Mouse (Mus musculus) limb, embryonic 10.5 days (tissue): ENCODE measurements at regions not wholly inside any gene's neighbourhood (a gene's known extent, or its start where the extent isn't known, plus 50 kb on each side); places are given as distances from the start of the nearest gene placed in this dataset.

Source experiments
- DNase-seq: peaks from one replicate; pipeline ENCODE4 v3.0.0-alpha.2; 2017; ENCODE audit warnings: low spot score
- H3K27ac ChIP-seq: fragments of 300-500 bp; sonication (generic); 2 replicates; pipeline ENCODE4 v1.5.1; 2016; ENCODE audit warnings: mild to moderate bottlenecking
- H3K27me3 ChIP-seq: fragments of 300-500 bp; sonication (generic); 2 replicates; pipeline ENCODE4 v1.6.1; 2016; ENCODE audit warnings: low read depth, mild to moderate bottlenecking; ENCODE audit not compliant: poor library complexity, severe bottlenecking
- H3K36me3 ChIP-seq: fragments of 300-500 bp; sonication (generic); 2 replicates; pipeline ENCODE4 v1.6.1; 2016; ENCODE audit warnings: mild to moderate bottlenecking, moderate library complexity
- H3K4me1 ChIP-seq: fragments of 300-500 bp; sonication (generic); 2 replicates; pipeline ENCODE4 v1.6.1; 2016
- H3K4me3 ChIP-seq: fragments of 300-500 bp; sonication (generic); 2 replicates; pipeline ENCODE4 v1.5.1; 2016; ENCODE audit warnings: mild to moderate bottlenecking, moderate library complexity
- H3K9me3 ChIP-seq: fragments of 300-500 bp; sonication (generic); replicated peaks from 2 replicates; pipeline ENCODE4 v1.6.1; 2016; ENCODE audit warnings: mild to moderate bottlenecking
- WGBS: fragments of 180-500 bp; shearing (Covaris S2); methylation state at CpG from one replicate; pipeline ENCODE4 v1.1.7; 2016; 5-methylcytosine and 5-hydroxymethylcytosine counted together

GRCm38 (mm10) chr5:64489656-64490444 lies 313.3 kb upstream of the Klf3 start:
- H3K27me3 ChIP-seq, result no peaks in the 10 kb centered on the region
- no peaks in the 10 kb centered on the region for H3K9me3 ChIP-seq
- H3K4me1 ChIP-seq, result peaks cover 11% of the 10 kb centered on the region
- H3K27ac ChIP-seq, result no peak overlapping the region
- 92% methylated on average over 4 of the region's 4 CpGs for WGBS
- H3K4me3 ChIP-seq, result no peak overlapping the region
- H3K36me3 ChIP-seq, result no peaks in the 10 kb centered on the region
- DNase-seq, result no peak

- no peak overlapping the region for H3K27ac ChIP-seq
Observed at GRCm38 (mm10) chr5:64490445-64490950, 312.7 kb upstream of the Klf3 start.

GRCm38 (mm10) chr5:64494429-64494828 lies 308.8 kb upstream of the Klf3 start:
- no peaks in the 10 kb centered on the region for H3K9me3 ChIP-seq
- H3K4me3 ChIP-seq, result no peak overlapping the region
- H3K27ac ChIP-seq, result no peak overlapping the region
- no peaks in the 10 kb centered on the region for H3K36me3 ChIP-seq
- H3K4me1 ChIP-seq, result 0 out of 2 replicates have a peak, but pooled peaks cover 3% of the 10 kb centered on the region
- no peaks in the 10 kb centered on the region for H3K27me3 ChIP-seq
- no peak for DNase-seq
- WGBS, result 94% methylated on average over 4 of the region's 4 CpGs

More at GRCm38 (mm10) chr5:64490445-64490950, 312.7 kb upstream of the Klf3 start:
- WGBS, result 69% methylated on average over 5 of the region's 5 CpGs
- DNase-seq, result no peak
- Histone ChIP-seq H3K4me3 (no peak overlapping the region), H3K4me1 (peaks cover 11% of the 10 kb centered on the region), H3K27me3 (no peaks in the 10 kb centered on the region), H3K9me3 (no peaks in the 10 kb centered on the region), H3K36me3 (no peaks in the 10 kb centered on the region)

GRCm38 (mm10) chr5:64496853-64497252 lies 306.3 kb upstream of the Klf3 start:
- 95% methylated on average over 4 of the region's 4 CpGs for WGBS
- DNase-seq, result no peak
- no peak overlapping the region for H3K4me3 ChIP-seq

GRCm38 (mm10) chr5:64498431-64498830 lies 304.8 kb upstream of the Klf3 start:
- WGBS, result 89% methylated on average over 5 of the region's 5 CpGs
- DNase-seq, result no peak
- H3K27ac ChIP-seq, result no peak overlapping the region
- H3K9me3 ChIP-seq, result no peaks in the 10 kb centered on the region
- H3K27me3 ChIP-seq, result no peaks in the 10 kb centered on the region
- H3K4me3 ChIP-seq, result no peak overlapping the region
- no peaks in the 10 kb centered on the region for H3K36me3 ChIP-seq
- peaks cover 1% of the 10 kb centered on the region; the same call in 1 of the 2 replicates for H3K4me1 ChIP-seq

More at GRCm38 (mm10) chr5:64496853-64497252, 306.3 kb upstream of the Klf3 start:
- Histone ChIP-seq H3K27me3 (no peaks in the 10 kb centered on the region), H3K27ac (no peak overlapping the region), H3K4me1 (no peaks in the 10 kb centered on the region), H3K9me3 (no peaks in the 10 kb centered on the region), H3K36me3 (no peaks in the 10 kb centered on the region)

GRCm38 (mm10) chr5:64499131-64499530 lies 304.1 kb upstream of the Klf3 start:
- Histone ChIP-seq H3K27ac (no peak overlapping the region), H3K4me3 (no peak overlapping the region), H3K9me3 (no peaks in the 10 kb centered on the region), H3K4me1 (peaks cover 6% of the 10 kb centered on the region; the same call in 1 of the 2 replicates), H3K27me3 (no peaks in the 10 kb centered on the region), H3K36me3 (no peaks in the 10 kb centered on the region)
- WGBS, result 95% methylated on average over 3 of the region's 3 CpGs
- no peak for DNase-seq

GRCm38 (mm10) chr5:64500413-64500812 lies 302.8 kb upstream of the Klf3 start:
- Histone ChIP-seq H3K27ac (no peak overlapping the region), H3K4me3 (no peak overlapping the region), H3K27me3 (no peaks in the 10 kb centered on the region), H3K36me3 (no peaks in the 10 kb centered on the region), H3K9me3 (no peaks in the 10 kb centered on the region), H3K4me1 (peaks cover 17% of the 10 kb centered on the region)
- no peak for DNase-seq
- WGBS, result 78% methylated on average over 8 of the region's 8 CpGs

GRCm38 (mm10) chr5:64500866-64501265 lies 302.3 kb upstream of the Klf3 start:
- DNase-seq, result no peak
- Histone ChIP-seq H3K4me1 (peaks cover 21% of the 10 kb centered on the region), H3K27ac (no peak overlapping the region), H3K4me3 (no peak overlapping the region), H3K9me3 (no peaks in the 10 kb centered on the region), H3K27me3 (no peaks in the 10 kb centered on the region), H3K36me3 (no peaks in the 10 kb centered on the region)
- WGBS, result 85% methylated on average over 4 of the region's 4 CpGs

GRCm38 (mm10) chr5:64501746-64502145 lies 301.4 kb upstream of the Klf3 start:
- WGBS, result 65% methylated on average over 5 of the region's 5 CpGs
- H3K4me1 ChIP-seq, result peaks cover 30% of the 10 kb centered on the region
- no peak overlapping the region for H3K4me3 ChIP-seq
- H3K36me3 ChIP-seq, result no peaks in the 10 kb centered on the region
- DNase-seq, result no peak
- no peak overlapping the region for H3K27ac ChIP-seq
- H3K27me3 ChIP-seq, result no peaks in the 10 kb centered on the region
- H3K9me3 ChIP-seq, result no peaks in the 10 kb centered on the region

GRCm38 (mm10) chr5:64503514-64503913 lies 299.7 kb upstream of the Klf3 start:
- H3K9me3 ChIP-seq, result no peaks in the 10 kb centered on the region
- no peaks in the 10 kb centered on the region for H3K27me3 ChIP-seq
- H3K27ac ChIP-seq, result peak overlapping the region; percentile 53; the same call in 1 of the 2 replicates
- peaks cover 33% of the 10 kb centered on the region for H3K4me1 ChIP-seq
- DNase-seq, result no peak
- H3K4me3 ChIP-seq, result no peak overlapping the region
- H3K36me3 ChIP-seq, result no peaks in the 10 kb centered on the region
- WGBS, result 79% methylated on average over 4 of the region's 4 CpGs

GRCm38 (mm10) chr5:64504507-64504906 lies 298.7 kb upstream of the Klf3 start:
- Histone ChIP-seq H3K27ac (peak overlapping the region; percentile 78), H3K4me3 (no peak overlapping the region)
- WGBS, result 70% methylated on average over 6 of the region's 6 CpGs

GRCm38 (mm10) chr5:64505227-64505834 lies 297.9 kb upstream of the Klf3 start:
- Histone ChIP-seq H3K9me3 (no peaks in the 10 kb centered on the region), H3K27me3 (no peaks in the 10 kb centered on the region), H3K36me3 (no peaks in the 10 kb centered on the region), H3K27ac (peak overlapping the region; percentile 78), H3K4me1 (peaks cover 35% of the 10 kb centered on the region), H3K4me3 (peak overlapping the region; percentile 38)
- 2% methylated on average over 17 of the region's 17 CpGs for WGBS
- peak; percentile 79 for DNase-seq

More at GRCm38 (mm10) chr5:64504507-64504906, 298.7 kb upstream of the Klf3 start:
- no peaks in the 10 kb centered on the region for H3K9me3 ChIP-seq
- H3K36me3 ChIP-seq, result no peaks in the 10 kb centered on the region
- H3K27me3 ChIP-seq, result no peaks in the 10 kb centered on the region
- peaks cover 35% of the 10 kb centered on the region for H3K4me1 ChIP-seq
- DNase-seq, result no peak
